In genomic region chr10:87926564-87926963, GRCm38 (mm10) we compare ENCODE assay signal across 9 mouse cellular contexts.
DNase-seq lines count a peak whose midpoint lies in the region; ATAC-seq and TF ChIP-seq lines count a peak whose summit lies in the region.
"Had no signal": no experiment of that assay in that cellular context is flagged by ENCODE, and none has a peak within 500 bp of the region (broad histone marks: within the 10 kb centered on the region; RNA-seq: fewer than 3 reads in every experiment).

No protein-coding gene starts in this region.

- TF ChIP-seq CTCF in midbrain, postnatal 0 days (IDR thresholded peaks at IDR 0.05): no peak
- no peak for TF ChIP-seq CTCF in kidney, adult 2 months (conservative IDR thresholded peaks at IDR 0.05; ENCODE audit: insufficient read depth, insufficient read length, low read depth, low read length)

- no peak overlapping the region for H3K9ac ChIP-seq in heart, embryonic 14.5 days (ENCODE audit: low read length)
- H3K9ac ChIP-seq in midbrain, embryonic 13.5 days (replicated peaks): no peak overlapping the region
- no peak overlapping the region for H3K9ac ChIP-seq in midbrain, postnatal 0 days (replicated peaks; ENCODE audit: low read length, poor library complexity, severe bottlenecking)

- peaks cover 7% of the 10 kb centered on the region for H3K36me3 ChIP-seq in heart, embryonic 14.5 days (ENCODE audit: control insufficient read depth, insufficient read depth, low read length)
- H3K36me3 ChIP-seq in midbrain, embryonic 13.5 days: no peaks in the 10 kb centered on the region
- no peaks in the 10 kb centered on the region for H3K36me3 ChIP-seq in midbrain, postnatal 0 days (ENCODE audit: insufficient read depth, low read length)
- H3K36me3 ChIP-seq in kidney, adult 2 months (ENCODE audit: control insufficient read depth, insufficient read depth, low read length): no peaks in the 10 kb centered on the region

- no peak for DNase-seq in heart, adult 8-10 months (ENCODE audit: low spot score)
- DNase-seq in midbrain, postnatal 0 days (ENCODE audit: low spot score): no peak
- peak; percentile 58 for DNase-seq in kidney, adult 2 months
- no peak for DNase-seq in urinary bladder, postnatal 10 days (ENCODE audit: low spot score)
- no peak for DNase-seq in cerebellum, adult 9-10 months
- DNase-seq: thymus, adult 18-20 months had no signal

- ATAC-seq in heart, embryonic 14.5 days (ENCODE audit: insufficient number of reproducible peaks, insufficient read depth, low FRiP score, low read depth): no peak
- ATAC-seq in midbrain, embryonic 13.5 days: 0 out of 2 replicates have a peak, but pooled peaks have one; percentile 22
- no peak for ATAC-seq in midbrain, postnatal 0 days (ENCODE audit: low FRiP score)
- no peak for ATAC-seq in inflammation-experienced regulatory T-cells, adult 6 months

- 40% methylated on average over 8 of the region's 8 CpGs for WGBS in heart, embryonic 14.5 days
- 34% methylated on average over 8 of the region's 8 CpGs for WGBS in midbrain, embryonic 13.5 days
- WGBS in midbrain, postnatal 0 days: 42% methylated on average over 8 of the region's 8 CpGs
- WGBS in kidney, adult 2 months: 39% methylated on average over 8 of the region's 8 CpGs

- no peak overlapping the region for H3K4me3 ChIP-seq in heart, embryonic 14.5 days (ENCODE audit: control insufficient read depth in 1 of 2, insufficient read depth in 1 of 2, low read depth in 1 of 2, low read length in 2 of 2)
- H3K4me3 ChIP-seq in midbrain, embryonic 13.5 days (replicated peaks): no peak overlapping the region
- H3K4me3 ChIP-seq in midbrain, postnatal 0 days (ENCODE audit: low read depth, low read length): no peak overlapping the region
- H3K4me3 ChIP-seq in kidney, adult 2 months (ENCODE audit: insufficient read depth, low read depth, low read length): no peak overlapping the region

- H3K27me3 ChIP-seq in heart, embryonic 14.5 days (ENCODE audit: control insufficient read depth, insufficient read depth, low read length): no peaks in the 10 kb centered on the region
- H3K27me3 ChIP-seq in midbrain, embryonic 13.5 days: no peaks in the 10 kb centered on the region
- no peaks in the 10 kb centered on the region for H3K27me3 ChIP-seq in midbrain, postnatal 0 days (ENCODE audit: insufficient read depth, low read length)
- H3K27me3 ChIP-seq in kidney, adult 2 months (replicated peaks; ENCODE audit: control insufficient read depth, insufficient read depth, low read length): no peaks in the 10 kb centered on the region

- H3K4me1 ChIP-seq in heart, embryonic 14.5 days (ENCODE audit: control insufficient read depth in 2 of 2, insufficient read depth in 2 of 2, low read length in 2 of 2): peaks cover 3 to 17% of the 10 kb centered on the region in 2 experiments; a peak in 3 of 4 replicates
- H3K4me1 ChIP-seq in midbrain, embryonic 13.5 days (replicated peaks): peaks cover 14% of the 10 kb centered on the region
- no peaks in the 10 kb centered on the region; the same call in 1 of the 2 replicates for H3K4me1 ChIP-seq in midbrain, postnatal 0 days (ENCODE audit: insufficient read depth, low read length)
- peaks cover 7% of the 10 kb centered on the region; the same call in 1 of the 2 replicates for H3K4me1 ChIP-seq in kidney, adult 2 months (ENCODE audit: control insufficient read depth, insufficient read depth, low read length)

- no peaks in the 10 kb centered on the region for H3K9me3 ChIP-seq in heart, embryonic 14.5 days (ENCODE audit: control insufficient read depth, low read length)
- H3K9me3 ChIP-seq in midbrain, embryonic 13.5 days: no peaks in the 10 kb centered on the region
- H3K9me3 ChIP-seq in midbrain, postnatal 0 days (ENCODE audit: low read length): no peaks in the 10 kb centered on the region

- H3K4me2 ChIP-seq in heart, embryonic 14.5 days (ENCODE audit: low read length): peak overlapping the region; percentile 35
- H3K4me2 ChIP-seq in midbrain, embryonic 13.5 days (replicated peaks): no peak overlapping the region
- no peak overlapping the region for H3K4me2 ChIP-seq in midbrain, postnatal 0 days (ENCODE audit: low read depth, low read length, poor library complexity, severe bottlenecking)

- TF ChIP-seq POLR2A in kidney, adult 2 months (IDR thresholded peaks at IDR 0.05; ENCODE audit: low read depth, low read length): no peak

- H3K27ac ChIP-seq in heart, embryonic 14.5 days (replicated peaks in 1 of 2; ENCODE audit: control insufficient read depth in 1 of 2, insufficient read depth in 1 of 2, low read depth in 2 of 2, low read length in 2 of 2): peak overlapping the region; percentile 68
- H3K27ac ChIP-seq in midbrain, embryonic 13.5 days: no peak overlapping the region
- no peak overlapping the region for H3K27ac ChIP-seq in midbrain, postnatal 0 days (ENCODE audit: low read depth, low read length)
- H3K27ac ChIP-seq in kidney, adult 2 months (ENCODE audit: insufficient read depth, low read depth, low read length): peak overlapping the region; percentile 71

Comparison
In these comparisons a context has a peak if more than half of its experiments do, and no peak if none do; other contexts are left out.
1. H3K27ac ChIP-seq: peak in heart, embryonic 14.5 days (2 of 2) and kidney, adult 2 months (single experiment); none in midbrain, embryonic 13.5 days (single experiment) and midbrain, postnatal 0 days (single experiment).